Comparison of ENCODE assay signal across 26 mouse cellular contexts in the genomic region with DNA sequence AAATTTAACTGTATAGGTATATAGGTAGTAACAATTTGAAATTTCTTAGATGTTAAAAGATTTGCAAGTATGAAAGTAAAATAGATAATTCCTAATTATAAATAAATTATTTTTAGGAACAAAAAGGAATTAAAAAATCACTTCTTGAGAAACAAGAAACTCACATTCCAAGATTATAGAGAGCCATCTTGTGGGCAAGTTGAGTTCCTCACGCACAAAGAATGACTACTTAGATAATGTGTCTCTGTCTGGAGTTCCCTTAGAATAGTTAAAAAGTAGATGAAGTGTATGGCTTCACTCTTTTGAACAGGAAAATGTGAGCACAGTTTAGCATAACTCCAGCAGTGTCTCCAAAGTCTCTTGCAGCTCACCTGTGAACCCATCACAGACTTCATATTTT.
DNase-seq lines count a peak whose midpoint lies in the region; ATAC-seq and TF ChIP-seq lines count a peak whose summit lies in the region.
"Had no signal": no experiment of that assay in that cellular context is flagged by ENCODE, and none has a peak within 500 bp of the region (broad histone marks: within the 10 kb centered on the region; RNA-seq: fewer than 3 reads in every experiment).

No protein-coding gene starts in this region.

- H3K4me2 ChIP-seq in forebrain, postnatal 0 days (ENCODE audit: low read depth) = no peak overlapping the region
- H3K4me2 ChIP-seq in forebrain, embryonic 13.5 days = no peak overlapping the region
- H3K4me2 ChIP-seq in intestine, postnatal 0 days (replicated peaks; ENCODE audit: low read depth) = no peak overlapping the region
- H3K4me2 ChIP-seq in intestine, embryonic 15.5 days (replicated peaks) = no peak overlapping the region
- no peak overlapping the region for H3K4me2 ChIP-seq in midbrain, postnatal 0 days (ENCODE audit: low read depth, low read length, poor library complexity, severe bottlenecking)
- H3K4me2 ChIP-seq: embryonic facial prominence, embryonic 15.5 days; heart, embryonic 12.5 days; limb, embryonic 13.5 days; lung, embryonic 15.5 days; neural tube, embryonic 15.5 days had no signal

- 59% methylated on average over 1 of the region's 1 CpGs for WGBS in forebrain, postnatal 0 days
- 81% methylated on average over 1 of the region's 1 CpGs for WGBS in forebrain, embryonic 13.5 days
- WGBS in intestine, postnatal 0 days = 68% methylated on average over 1 of the region's 1 CpGs
- WGBS in intestine, embryonic 15.5 days = 69% methylated on average over 1 of the region's 1 CpGs
- WGBS in midbrain, postnatal 0 days = 69% methylated on average over 1 of the region's 1 CpGs
- 63% methylated on average over 1 of the region's 1 CpGs for WGBS in midbrain, embryonic 10.5 days

- TF ChIP-seq CTCF in forebrain, postnatal 0 days (IDR thresholded peaks at IDR 0.05; ENCODE audit: low read depth) = peak; percentile 62
- peak; percentile 29; the same call in 1 of the 2 replicates for TF ChIP-seq CTCF in intestine, postnatal 0 days (IDR thresholded peaks at IDR 0.05; ENCODE audit: low read depth)
- TF ChIP-seq CTCF in midbrain, postnatal 0 days (IDR thresholded peaks at IDR 0.05) = peak; percentile 69

- DNase-seq in forebrain, postnatal 0 days = peak; percentile 57
- DNase-seq in midbrain, postnatal 0 days (ENCODE audit: low spot score) = peak; percentile 51
- DNase-seq in midbrain, embryonic 10.5 days (ENCODE audit: low spot score) = no peak
- DNase-seq in yolk sac, embryonic 10.5 days (ENCODE audit: low spot score) = no peak
- DNase-seq in Muller cell, postnatal 12 days (ENCODE audit: inconsistent ontology term) = no peak
- DNase-seq: adrenal gland, postnatal 14 days; cerebellum, adult 9-10 months; heart, postnatal 10 days; kidney, adult 8-10 months; kidney, postnatal 14 days; layer of hippocampus, postnatal 36 days; lung, postnatal 36 days; right cerebral cortex, adult 18-20 months; thymus, adult 2 months had no signal

- H3K9ac ChIP-seq in forebrain, postnatal 0 days = no peak overlapping the region
- no peak overlapping the region for H3K9ac ChIP-seq in forebrain, embryonic 13.5 days
- no peak overlapping the region for H3K9ac ChIP-seq in intestine, postnatal 0 days (ENCODE audit: low read depth, low read length)
- no peak overlapping the region for H3K9ac ChIP-seq in intestine, embryonic 15.5 days
- no peak overlapping the region for H3K9ac ChIP-seq in midbrain, postnatal 0 days (replicated peaks; ENCODE audit: low read length, poor library complexity, severe bottlenecking)
- H3K9ac ChIP-seq: embryonic facial prominence, embryonic 15.5 days; heart, embryonic 12.5 days; limb, embryonic 13.5 days; liver, embryonic 14.5 days; lung, embryonic 15.5 days; neural tube, embryonic 15.5 days had no signal

- H3K9me3 ChIP-seq in forebrain, postnatal 0 days (ENCODE audit: low read length) = no peaks in the 10 kb centered on the region
- H3K9me3 ChIP-seq in forebrain, embryonic 13.5 days (replicated peaks) = no peaks in the 10 kb centered on the region
- no peaks in the 10 kb centered on the region for H3K9me3 ChIP-seq in intestine, postnatal 0 days (ENCODE audit: control insufficient read depth)
- no peaks in the 10 kb centered on the region for H3K9me3 ChIP-seq in intestine, embryonic 15.5 days
- H3K9me3 ChIP-seq in midbrain, postnatal 0 days (ENCODE audit: low read length) = no peaks in the 10 kb centered on the region
- H3K9me3 ChIP-seq in midbrain, embryonic 10.5 days (replicated peaks) = no peaks in the 10 kb centered on the region
- H3K9me3 ChIP-seq: embryonic facial prominence, embryonic 15.5 days; heart, embryonic 12.5 days; hindbrain, embryonic 10.5 days; limb, embryonic 13.5 days; lung, embryonic 15.5 days; neural tube, embryonic 15.5 days had no signal

- no peaks in the 10 kb centered on the region for H3K27me3 ChIP-seq in forebrain, postnatal 0 days (ENCODE audit: insufficient read depth, low read length)
- no peaks in the 10 kb centered on the region for H3K27me3 ChIP-seq in forebrain, embryonic 13.5 days
- no peaks in the 10 kb centered on the region for H3K27me3 ChIP-seq in intestine, postnatal 0 days (replicated peaks; ENCODE audit: control insufficient read depth, insufficient read depth, low read length)
- H3K27me3 ChIP-seq in intestine, embryonic 15.5 days (replicated peaks) = no peaks in the 10 kb centered on the region
- H3K27me3 ChIP-seq in midbrain, postnatal 0 days (ENCODE audit: insufficient read depth, low read length) = no peaks in the 10 kb centered on the region
- no peaks in the 10 kb centered on the region for H3K27me3 ChIP-seq in midbrain, embryonic 10.5 days (ENCODE audit: low read depth, poor library complexity, severe bottlenecking)
- H3K27me3 ChIP-seq: embryonic facial prominence, embryonic 15.5 days; heart, embryonic 12.5 days; limb, embryonic 13.5 days; lung, embryonic 15.5 days; neural tube, embryonic 15.5 days had no signal

- peak; percentile 46; the same call in 1 of the 2 replicates for ATAC-seq in forebrain, postnatal 0 days
- ATAC-seq in forebrain, embryonic 13.5 days = no peak
- ATAC-seq in intestine, postnatal 0 days = no peak
- no peak for ATAC-seq in intestine, embryonic 15.5 days
- no peak for ATAC-seq in midbrain, postnatal 0 days (ENCODE audit: low FRiP score)
- ATAC-seq: activated CD4-positive, CD25-positive, alpha-beta regulatory T cell, adult 4 months; inflammation-experienced regulatory T-cells, adult 6 months had no signal

- H3K4me3 ChIP-seq in forebrain, postnatal 0 days (ENCODE audit: low read depth, low read length) = no peak overlapping the region
- H3K4me3 ChIP-seq in forebrain, embryonic 13.5 days = no peak overlapping the region
- no peak overlapping the region for H3K4me3 ChIP-seq in intestine, postnatal 0 days (ENCODE audit: low read depth, low read length)
- H3K4me3 ChIP-seq in intestine, embryonic 15.5 days (replicated peaks) = no peak overlapping the region
- no peak overlapping the region for H3K4me3 ChIP-seq in midbrain, postnatal 0 days (ENCODE audit: low read depth, low read length)
- no peak overlapping the region for H3K4me3 ChIP-seq in midbrain, embryonic 10.5 days
- H3K4me3 ChIP-seq: embryonic facial prominence, embryonic 15.5 days; heart, embryonic 12.5 days; hindbrain, embryonic 10.5 days; limb, embryonic 13.5 days; lung, embryonic 15.5 days; neural tube, embryonic 15.5 days had no signal

- no peak overlapping the region for H3K27ac ChIP-seq in forebrain, postnatal 0 days (ENCODE audit: low read depth, low read length)
- H3K27ac ChIP-seq in forebrain, embryonic 13.5 days = no peak overlapping the region
- no peak overlapping the region for H3K27ac ChIP-seq in intestine, postnatal 0 days (ENCODE audit: low read depth, low read length)
- H3K27ac ChIP-seq in intestine, embryonic 15.5 days = no peak overlapping the region
- H3K27ac ChIP-seq in midbrain, postnatal 0 days (ENCODE audit: low read depth, low read length) = no peak overlapping the region
- no peak overlapping the region for H3K27ac ChIP-seq in midbrain, embryonic 10.5 days (replicated peaks)
- H3K27ac ChIP-seq: embryonic facial prominence, embryonic 15.5 days; hindbrain, embryonic 10.5 days; limb, embryonic 13.5 days; liver, embryonic 14.5 days; lung, embryonic 15.5 days; neural tube, embryonic 15.5 days had no signal

- no peaks in the 10 kb centered on the region for H3K36me3 ChIP-seq in forebrain, postnatal 0 days (ENCODE audit: insufficient read depth)
- no peaks in the 10 kb centered on the region for H3K36me3 ChIP-seq in forebrain, embryonic 13.5 days (ENCODE audit: poor library complexity, severe bottlenecking)
- H3K36me3 ChIP-seq in intestine, postnatal 0 days (ENCODE audit: control insufficient read depth, insufficient read depth) = no peaks in the 10 kb centered on the region
- no peaks in the 10 kb centered on the region for H3K36me3 ChIP-seq in intestine, embryonic 15.5 days
- H3K36me3 ChIP-seq in midbrain, postnatal 0 days (ENCODE audit: insufficient read depth, low read length) = no peaks in the 10 kb centered on the region
- H3K36me3 ChIP-seq in midbrain, embryonic 10.5 days = no peaks in the 10 kb centered on the region
- H3K36me3 ChIP-seq: embryonic facial prominence, embryonic 15.5 days; heart, embryonic 12.5 days; hindbrain, embryonic 10.5 days; limb, embryonic 13.5 days; lung, embryonic 15.5 days; neural tube, embryonic 15.5 days had no signal

- no peaks in the 10 kb centered on the region for H3K4me1 ChIP-seq in forebrain, postnatal 0 days (ENCODE audit: insufficient read depth)
- H3K4me1 ChIP-seq in forebrain, embryonic 13.5 days = no peaks in the 10 kb centered on the region
- no peaks in the 10 kb centered on the region for H3K4me1 ChIP-seq in intestine, postnatal 0 days (replicated peaks; ENCODE audit: control insufficient read depth, insufficient read depth, low read length)
- no peaks in the 10 kb centered on the region for H3K4me1 ChIP-seq in intestine, embryonic 15.5 days (replicated peaks)
- H3K4me1 ChIP-seq in midbrain, postnatal 0 days (ENCODE audit: insufficient read depth, low read length) = no peaks in the 10 kb centered on the region
- no peaks in the 10 kb centered on the region for H3K4me1 ChIP-seq in midbrain, embryonic 10.5 days
- H3K4me1 ChIP-seq: embryonic facial prominence, embryonic 15.5 days; hindbrain, embryonic 10.5 days; limb, embryonic 13.5 days; lung, embryonic 15.5 days had no signal

Comparison
In these comparisons a context has a peak if more than half of its experiments do, and no peak if none do; other contexts are left out.
1. DNase-seq: peak in forebrain, postnatal 0 days (single experiment) and midbrain, postnatal 0 days (single experiment); none in midbrain, embryonic 10.5 days (single experiment), yolk sac, embryonic 10.5 days (single experiment) and Muller cell, postnatal 12 days (single experiment).
2. Peak in every context shown above with its lines, with median percentiles within 50 percentile points of each other: CTCF ChIP-seq.